Mouse (Mus musculus): ENCODE measurements around the gene Oxnad1. TPM values are rescaled to one million over a fixed set of nuclear protein-coding genes. Genes with fewer than 3 reads are reported as not detected.
A peak's percentile ranks its signal among the peaks of the same experiment; 100 is the strongest.

Gene Oxnad1
- 21.0 and 24.7 TPM in 2 replicates for polyA plus RNA-seq (2015; fragmentation: Nextera tagmentation; extraction: Ambion mirVana)

GRCm38 (mm10) chr14:32084761-32085485 is at the start of gene Oxnad1:
TSS of gene Oxnad1 (plus strand) at chr14:32085374.
- Histone ChIP-seq H3K4me2 (replicated peaks) (peak within 1 kb of the TSS; percentile 59), H3K4me1 (peaks cover 15% of the 10 kb centered on the region; the same call in 1 of the 2 replicates)
- ATAC-seq (ENCODE audit: insufficient number of reproducible peaks, low FRiP score, low TSS enrichment, low read depth), result peak; percentile 94

GRCm38 (mm10) chr14:32036482-32036881 is 48.7 kb upstream of the Oxnad1 start:
- no peaks in the 10 kb centered on the region for H3K36me3 ChIP-seq
- H3K4me2 ChIP-seq (replicated peaks), result no peak overlapping the region
- 70% methylated on average over 5 of the region's 5 CpGs for WGBS

More at GRCm38 (mm10) chr14:32084761-32085485, at the start of gene Oxnad1:
- Histone ChIP-seq H3K27ac (replicated peaks) (peak within 1 kb of the TSS; percentile 90), H3K4me3 (replicated peaks) (peak within 1 kb of the TSS; percentile 61), H3K36me3 (peaks cover 26% of the 10 kb centered on the region), H3K9me3 (replicated peaks) (no peaks in the 10 kb centered on the region), H3K9ac (peak within 1 kb of the TSS; percentile 42), H3K27me3 (no peaks in the 10 kb centered on the region)
- WGBS, result 4% methylated on average over 22 of the region's 22 CpGs

DNA sequence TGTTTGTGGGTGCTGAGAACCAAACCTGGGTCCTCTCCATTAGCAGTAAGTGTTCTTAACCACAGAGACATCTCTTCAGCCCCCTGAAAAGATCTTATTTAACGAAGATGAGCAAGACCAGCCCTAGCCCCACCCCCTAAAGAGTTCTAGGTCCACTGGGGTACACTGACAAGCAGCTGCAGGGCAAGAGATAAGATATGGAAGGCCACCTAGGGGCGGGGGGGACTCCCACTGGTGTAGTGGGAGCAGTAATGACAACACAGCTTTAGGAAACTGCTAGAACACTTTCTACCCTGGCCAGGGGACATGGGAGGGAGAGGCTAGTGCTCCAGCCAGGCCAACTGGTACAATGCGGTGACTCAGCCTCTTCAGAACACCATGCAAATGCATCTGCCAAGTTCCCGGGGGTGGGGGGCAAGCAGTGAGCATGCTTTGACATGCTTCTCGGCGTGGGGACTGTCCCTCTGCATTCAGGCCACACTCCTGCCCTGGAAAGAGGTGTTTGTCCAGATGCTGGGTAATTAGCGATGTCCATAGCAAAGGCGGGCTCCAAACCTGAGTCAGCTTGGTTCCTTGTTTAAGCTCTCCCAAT is 47.4 kb upstream of the Oxnad1 start:
- Histone ChIP-seq H3K9ac (no peak overlapping the region), H3K4me2 (replicated peaks) (no peak overlapping the region), H3K27ac (replicated peaks) (no peak overlapping the region), H3K9me3 (replicated peaks) (no peaks in the 10 kb centered on the region), H3K36me3 (no peaks in the 10 kb centered on the region), H3K27me3 (no peaks in the 10 kb centered on the region), H3K4me1 (no peaks in the 10 kb centered on the region), H3K4me3 (replicated peaks) (no peak overlapping the region)
- 84% methylated on average over 8 of the region's 8 CpGs for WGBS
- ATAC-seq (ENCODE audit: insufficient number of reproducible peaks, low FRiP score, low TSS enrichment, low read depth), result no peak

More at GRCm38 (mm10) chr14:32036482-32036881, 48.7 kb upstream of the Oxnad1 start:
- ATAC-seq (ENCODE audit: insufficient number of reproducible peaks, low FRiP score, low TSS enrichment, low read depth), result no peak
- H3K4me3 ChIP-seq (replicated peaks), result no peak overlapping the region
- H3K27ac ChIP-seq (replicated peaks), result no peak overlapping the region
- H3K9me3 ChIP-seq (replicated peaks), result no peaks in the 10 kb centered on the region
- H3K4me1 ChIP-seq, result no peaks in the 10 kb centered on the region
- no peak overlapping the region for H3K9ac ChIP-seq
- no peaks in the 10 kb centered on the region for H3K27me3 ChIP-seq

DNA sequence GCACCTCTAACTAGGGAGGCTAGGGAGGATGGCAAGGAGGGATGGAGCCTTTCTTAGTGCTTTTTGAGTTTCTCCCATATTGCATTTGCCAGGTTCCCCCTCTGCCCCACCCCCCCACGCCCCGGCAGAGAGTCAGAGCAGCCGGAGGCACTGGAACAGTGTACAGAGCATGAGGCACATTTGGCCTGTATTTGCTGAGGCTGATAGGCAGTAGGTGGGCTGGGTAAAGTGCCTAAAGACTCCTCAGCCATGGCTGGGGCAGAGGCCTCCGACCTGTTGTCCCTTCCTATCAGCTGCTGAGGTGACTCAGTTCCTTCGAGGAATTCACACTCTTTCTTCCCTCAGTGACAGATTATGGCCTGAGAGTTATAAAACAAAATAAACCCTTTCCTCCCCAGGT is 43.1 kb upstream of the Oxnad1 start:
- 53% methylated on average over 5 of the region's 5 CpGs for WGBS
- Histone ChIP-seq H3K36me3 (no peaks in the 10 kb centered on the region), H3K9ac (no peak overlapping the region), H3K27ac (replicated peaks) (no peak overlapping the region), H3K4me1 (peaks cover 3% of the 10 kb centered on the region; the same call in 1 of the 2 replicates), H3K9me3 (replicated peaks) (no peaks in the 10 kb centered on the region), H3K4me2 (replicated peaks) (no peak overlapping the region), H3K27me3 (no peaks in the 10 kb centered on the region), H3K4me3 (replicated peaks) (no peak overlapping the region)
- no peak for ATAC-seq (ENCODE audit: insufficient number of reproducible peaks, low FRiP score, low TSS enrichment, low read depth)

DNA sequence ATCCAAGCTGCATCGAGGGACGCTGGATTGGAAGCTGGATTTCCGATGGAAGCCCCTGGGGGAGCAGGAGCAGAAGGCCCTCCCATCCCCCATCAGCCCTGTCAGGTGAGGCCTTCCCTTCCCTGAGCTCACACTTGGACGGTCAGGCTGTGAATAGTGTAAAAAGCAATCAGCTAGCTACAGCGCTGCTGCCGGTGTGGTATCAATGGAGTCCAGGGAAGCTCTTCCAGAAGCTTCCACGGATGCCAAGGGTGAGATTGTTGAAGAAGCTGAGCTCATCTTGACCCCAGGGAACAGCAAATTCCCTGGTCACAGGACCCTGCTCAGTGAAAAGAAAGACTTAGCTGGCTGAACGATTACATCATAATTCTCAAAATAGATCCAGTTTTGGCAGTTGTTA is 38.8 kb upstream of the Oxnad1 start:
- H3K4me3 ChIP-seq (replicated peaks), result no peak overlapping the region
- no peak overlapping the region for H3K4me2 ChIP-seq (replicated peaks)
- H3K27ac ChIP-seq (replicated peaks), result no peak overlapping the region
- 67% methylated on average over 8 of the region's 8 CpGs for WGBS
- no peaks in the 10 kb centered on the region for H3K36me3 ChIP-seq
- peaks cover 3% of the 10 kb centered on the region; the same call in 1 of the 2 replicates for H3K4me1 ChIP-seq
- ATAC-seq (ENCODE audit: insufficient number of reproducible peaks, low FRiP score, low TSS enrichment, low read depth), result no peak
- no peaks in the 10 kb centered on the region for H3K27me3 ChIP-seq
- H3K9me3 ChIP-seq (replicated peaks), result no peaks in the 10 kb centered on the region
- H3K9ac ChIP-seq, result no peak overlapping the region

DNA sequence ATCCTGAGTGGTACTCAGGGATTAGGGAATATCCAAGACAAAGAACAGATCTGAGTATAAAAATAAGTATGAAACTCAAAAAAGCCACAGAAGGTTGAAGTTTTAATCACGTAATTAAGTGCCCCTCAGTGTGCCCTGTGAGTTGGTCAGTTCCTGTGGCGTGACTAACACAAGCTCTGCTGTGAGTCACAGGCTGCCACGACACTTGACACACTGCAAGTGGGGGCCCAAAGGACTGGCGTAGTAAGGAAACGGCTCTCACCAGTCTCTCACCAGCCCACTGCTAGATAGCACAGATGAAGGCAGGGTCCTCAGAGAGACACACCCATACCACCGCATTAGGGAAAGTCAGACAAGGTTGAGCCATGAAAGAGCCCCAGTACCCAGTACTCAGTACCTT is 35.0 kb upstream of the Oxnad1 start:
- Histone ChIP-seq H3K4me1 (peaks cover 11% of the 10 kb centered on the region; the same call in 1 of the 2 replicates), H3K9ac (no peak overlapping the region), H3K36me3 (no peaks in the 10 kb centered on the region), H3K27me3 (no peaks in the 10 kb centered on the region), H3K9me3 (replicated peaks) (no peaks in the 10 kb centered on the region), H3K4me2 (replicated peaks) (no peak overlapping the region), H3K27ac (replicated peaks) (no peak overlapping the region), H3K4me3 (replicated peaks) (no peak overlapping the region)
- ATAC-seq (ENCODE audit: insufficient number of reproducible peaks, low FRiP score, low TSS enrichment, low read depth), result no peak
- WGBS, result 81% methylated on average over 6 of the region's 6 CpGs

DNA sequence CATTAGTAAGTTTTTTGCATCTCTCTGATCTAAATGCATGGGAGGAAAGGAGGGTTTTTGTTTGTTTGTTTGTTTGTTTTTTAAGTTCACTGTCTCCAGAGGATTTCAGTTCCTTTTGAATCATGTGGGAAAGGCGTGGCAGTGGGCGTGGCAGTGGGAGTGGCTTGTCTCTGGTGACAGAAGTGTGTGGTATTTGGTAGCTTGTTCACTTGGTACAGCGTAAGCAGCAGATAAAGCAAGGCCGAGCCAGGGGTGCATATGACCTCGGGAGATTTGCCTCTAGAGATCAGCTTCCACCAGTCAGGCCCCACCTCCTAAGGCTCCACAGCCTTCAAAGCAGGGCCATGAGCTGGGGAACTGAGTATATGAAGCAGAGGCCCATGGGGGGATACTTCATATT is 31.3 kb upstream of the Oxnad1 start:
- Histone ChIP-seq H3K27ac (replicated peaks) (no peak overlapping the region), H3K4me2 (replicated peaks) (no peak overlapping the region), H3K9ac (no peak overlapping the region), H3K36me3 (no peaks in the 10 kb centered on the region), H3K4me1 (peaks cover 8% of the 10 kb centered on the region; the same call in 1 of the 2 replicates), H3K27me3 (no peaks in the 10 kb centered on the region), H3K4me3 (replicated peaks) (no peak overlapping the region), H3K9me3 (replicated peaks) (no peaks in the 10 kb centered on the region)
- no peak for ATAC-seq (ENCODE audit: insufficient number of reproducible peaks, low FRiP score, low TSS enrichment, low read depth)
- WGBS, result 66% methylated on average over 5 of the region's 5 CpGs

DNA sequence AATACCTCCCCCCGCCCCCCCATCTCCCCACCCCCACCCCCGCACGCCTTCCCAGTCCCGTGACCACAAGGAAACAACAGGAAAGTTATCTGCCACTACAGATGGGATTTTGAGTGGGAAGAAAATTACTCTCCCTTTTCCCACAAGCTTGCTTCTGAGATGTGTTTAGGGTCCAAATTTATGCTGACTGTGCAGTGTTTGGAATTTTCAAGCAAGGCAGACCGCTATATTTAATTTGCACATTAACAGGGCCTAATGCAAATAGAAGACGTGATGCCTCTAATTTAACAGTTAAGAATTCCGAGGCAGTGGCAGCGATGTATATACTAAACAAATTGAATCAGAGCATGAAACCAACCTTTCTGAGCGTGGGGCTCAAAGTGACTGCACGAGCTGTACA is 30.4 kb upstream of the Oxnad1 start:
- ATAC-seq (ENCODE audit: insufficient number of reproducible peaks, low FRiP score, low TSS enrichment, low read depth), result no peak
- WGBS, result 37% methylated on average over 10 of the region's 10 CpGs
- H3K9ac ChIP-seq, result no peak overlapping the region

GRCm38 (mm10) chr14:32055781-32056180 is 29.4 kb upstream of the Oxnad1 start:
- Histone ChIP-seq H3K9ac (no peak overlapping the region), H3K27me3 (no peaks in the 10 kb centered on the region), H3K9me3 (replicated peaks) (no peaks in the 10 kb centered on the region), H3K4me2 (replicated peaks) (no peak overlapping the region), H3K36me3 (no peaks in the 10 kb centered on the region), H3K4me3 (replicated peaks) (no peak overlapping the region), H3K27ac (replicated peaks) (no peak overlapping the region), H3K4me1 (peaks cover 8% of the 10 kb centered on the region; the same call in 1 of the 2 replicates)
- ATAC-seq (ENCODE audit: insufficient number of reproducible peaks, low FRiP score, low TSS enrichment, low read depth), result no peak
- 61% methylated on average over 8 of the region's 8 CpGs for WGBS

More for the DNA sequence above, 30.4 kb upstream of the Oxnad1 start:
- H3K27ac ChIP-seq (replicated peaks), result no peak overlapping the region
- no peak overlapping the region for H3K4me2 ChIP-seq (replicated peaks)
- H3K36me3 ChIP-seq, result no peaks in the 10 kb centered on the region
- no peak overlapping the region for H3K4me3 ChIP-seq (replicated peaks)
- H3K9me3 ChIP-seq (replicated peaks), result no peaks in the 10 kb centered on the region
- no peaks in the 10 kb centered on the region for H3K27me3 ChIP-seq
- peaks cover 8% of the 10 kb centered on the region; the same call in 1 of the 2 replicates for H3K4me1 ChIP-seq

DNA sequence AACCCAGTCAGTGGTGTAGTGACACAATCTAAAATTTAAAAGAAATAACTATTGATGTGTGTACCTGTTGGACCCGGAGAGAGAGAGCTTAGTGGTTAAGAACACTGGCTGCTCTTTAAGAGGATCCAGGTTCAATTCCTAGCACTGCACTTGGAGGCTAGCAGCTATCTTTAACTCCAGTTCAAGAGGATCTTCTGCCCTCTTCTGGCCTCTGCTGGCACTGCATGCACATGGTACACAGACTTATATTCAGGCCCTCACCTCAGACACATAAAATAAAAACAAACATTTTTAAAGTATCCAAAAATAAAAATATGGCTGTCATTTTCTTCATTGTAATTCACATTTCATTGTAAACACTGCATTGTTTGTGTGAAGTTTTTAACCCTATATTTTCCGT is 28.5 kb upstream of the Oxnad1 start:
- H3K9ac ChIP-seq, result no peak overlapping the region
- no peaks in the 10 kb centered on the region for H3K27me3 ChIP-seq
- H3K27ac ChIP-seq (replicated peaks), result no peak overlapping the region
- H3K4me3 ChIP-seq (replicated peaks), result no peak overlapping the region
- H3K9me3 ChIP-seq (replicated peaks), result no peaks in the 10 kb centered on the region
- peaks cover 8% of the 10 kb centered on the region; the same call in 1 of the 2 replicates for H3K4me1 ChIP-seq
- no peak overlapping the region for H3K4me2 ChIP-seq (replicated peaks)
- ATAC-seq (ENCODE audit: insufficient number of reproducible peaks, low FRiP score, low TSS enrichment, low read depth), result no peak
- no peaks in the 10 kb centered on the region for H3K36me3 ChIP-seq
- WGBS, result 88% methylated on average over 2 of the region's 2 CpGs

- Histone ChIP-seq H3K4me3 (replicated peaks) (no peak overlapping the region), H3K4me1 (peaks cover 8% of the 10 kb centered on the region; the same call in 1 of the 2 replicates), H3K9ac (no peak overlapping the region), H3K9me3 (replicated peaks) (no peaks in the 10 kb centered on the region), H3K27ac (replicated peaks) (no peak overlapping the region), H3K36me3 (no peaks in the 10 kb centered on the region), H3K27me3 (no peaks in the 10 kb centered on the region), H3K4me2 (replicated peaks) (no peak overlapping the region)
- no peak for ATAC-seq (ENCODE audit: insufficient number of reproducible peaks, low FRiP score, low TSS enrichment, low read depth)
- 86% methylated on average over 4 of the region's 4 CpGs for WGBS
Measured at GRCm38 (mm10) chr14:32057664-32058063, 27.5 kb upstream of the Oxnad1 start.
